Mouse (Mus musculus): ENCODE measurements around the gene Rspo1.
A peak's percentile ranks its signal among the peaks of the same experiment; 100 is the strongest.
"Not testable (repeated sequence)": the region's sequence is repeated elsewhere in the genome, so short reads cannot be mapped to it uniquely, and the experiment has no call there.

The Rspo1 gene

GRCm38 (mm10) chr4:124985671-124986602, at the start of gene Rspo1:
TSS of gene Rspo1 (plus strand) at chr4:124986430.
- DNase-seq (ENCODE audit: low spot score in 2 of 2), result no peak

- peak; percentile 91 to 97 for DNase-seq (ENCODE audit: low spot score in 2 of 2)
These were observed 49.4 kb upstream of the Rspo1 start, which contains the start of gene 9930104L06Rik for GRCm38 (mm10) chr4:124936613-124937471. TSS of gene 9930104L06Rik (plus strand) at chr4:124937048.

GRCm38 (mm10) chr4:124939211-124939610, 47.0 kb upstream of the Rspo1 start, which contains the start of gene Cdca8:
TSS of gene Cdca8 (minus strand) at chr4:124939311.
- DNase-seq (ENCODE audit: low spot score in 2 of 2), result not testable (repeated sequence)

- peak in 1 of 2 experiments; percentile 79 for DNase-seq (ENCODE audit: low spot score in 2 of 2)
These were observed 43.2 kb upstream of the Rspo1 start for GRCm38 (mm10) chr4:124943022-124943421.

GRCm38 (mm10) chr4:124943781-124944180, 42.4 kb upstream of the Rspo1 start:
- no peak for DNase-seq (ENCODE audit: low spot score in 2 of 2)

- DNase-seq (ENCODE audit: low spot score in 2 of 2), result no peak
These were observed 41.3 kb upstream of the Rspo1 start for GRCm38 (mm10) chr4:124944961-124945360.

- no peak for DNase-seq (ENCODE audit: low spot score in 2 of 2)
These were observed 36.7 kb upstream of the Rspo1 start for GRCm38 (mm10) chr4:124949488-124949887.

- no peak for DNase-seq (ENCODE audit: low spot score in 2 of 2)
These were observed 35.8 kb upstream of the Rspo1 start for GRCm38 (mm10) chr4:124950181-124951035.

GRCm38 (mm10) chr4:124951036-124951433, 35.2 kb upstream of the Rspo1 start:
- DNase-seq (ENCODE audit: low spot score in 2 of 2), result no peak

- DNase-seq (ENCODE audit: low spot score in 2 of 2), result no peak
These were observed 32.7 kb upstream of the Rspo1 start for GRCm38 (mm10) chr4:124953546-124953945.

- no peak for DNase-seq (ENCODE audit: low spot score in 2 of 2)
These were observed 28.9 kb upstream of the Rspo1 start for GRCm38 (mm10) chr4:124957284-124957683.

GRCm38 (mm10) chr4:124959062-124959461, 27.2 kb upstream of the Rspo1 start:
- DNase-seq (ENCODE audit: low spot score in 2 of 2), result no peak

- no peak for DNase-seq (ENCODE audit: low spot score in 2 of 2)
These were observed 25.3 kb upstream of the Rspo1 start for GRCm38 (mm10) chr4:124960940-124961339.

GRCm38 (mm10) chr4:124962576-124962975, 23.7 kb upstream of the Rspo1 start:
- DNase-seq (ENCODE audit: low spot score in 2 of 2), result no peak

GRCm38 (mm10) chr4:124964912-124965599, 21.2 kb upstream of the Rspo1 start:
- no peak for DNase-seq (ENCODE audit: low spot score in 2 of 2)

GRCm38 (mm10) chr4:124968711-124969110, 17.5 kb upstream of the Rspo1 start:
- no peak for DNase-seq (ENCODE audit: low spot score in 2 of 2)

- DNase-seq (ENCODE audit: low spot score in 2 of 2), result no peak
These were observed 16.9 kb upstream of the Rspo1 start for GRCm38 (mm10) chr4:124969219-124969848.

GRCm38 (mm10) chr4:124970194-124970593, 16.0 kb upstream of the Rspo1 start:
- DNase-seq (ENCODE audit: low spot score in 2 of 2), result no peak

GRCm38 (mm10) chr4:124970677-124971076, 15.6 kb upstream of the Rspo1 start:
- no peak for DNase-seq (ENCODE audit: low spot score in 2 of 2)

GRCm38 (mm10) chr4:124971094-124971493, 15.1 kb upstream of the Rspo1 start:
- DNase-seq (ENCODE audit: low spot score in 2 of 2), result no peak
